Mouse (Mus musculus): ENCODE measurements around the gene Kdm5c. TPM values are rescaled to one million over a fixed set of nuclear protein-coding genes. Genes with fewer than 3 reads are reported as not detected.

Kdm5c gene
- 129 to 153 TPM (median 140 TPM) in 4 replicates for total RNA-seq (2023; ENCODE audit: inconsistent age)

DNA sequence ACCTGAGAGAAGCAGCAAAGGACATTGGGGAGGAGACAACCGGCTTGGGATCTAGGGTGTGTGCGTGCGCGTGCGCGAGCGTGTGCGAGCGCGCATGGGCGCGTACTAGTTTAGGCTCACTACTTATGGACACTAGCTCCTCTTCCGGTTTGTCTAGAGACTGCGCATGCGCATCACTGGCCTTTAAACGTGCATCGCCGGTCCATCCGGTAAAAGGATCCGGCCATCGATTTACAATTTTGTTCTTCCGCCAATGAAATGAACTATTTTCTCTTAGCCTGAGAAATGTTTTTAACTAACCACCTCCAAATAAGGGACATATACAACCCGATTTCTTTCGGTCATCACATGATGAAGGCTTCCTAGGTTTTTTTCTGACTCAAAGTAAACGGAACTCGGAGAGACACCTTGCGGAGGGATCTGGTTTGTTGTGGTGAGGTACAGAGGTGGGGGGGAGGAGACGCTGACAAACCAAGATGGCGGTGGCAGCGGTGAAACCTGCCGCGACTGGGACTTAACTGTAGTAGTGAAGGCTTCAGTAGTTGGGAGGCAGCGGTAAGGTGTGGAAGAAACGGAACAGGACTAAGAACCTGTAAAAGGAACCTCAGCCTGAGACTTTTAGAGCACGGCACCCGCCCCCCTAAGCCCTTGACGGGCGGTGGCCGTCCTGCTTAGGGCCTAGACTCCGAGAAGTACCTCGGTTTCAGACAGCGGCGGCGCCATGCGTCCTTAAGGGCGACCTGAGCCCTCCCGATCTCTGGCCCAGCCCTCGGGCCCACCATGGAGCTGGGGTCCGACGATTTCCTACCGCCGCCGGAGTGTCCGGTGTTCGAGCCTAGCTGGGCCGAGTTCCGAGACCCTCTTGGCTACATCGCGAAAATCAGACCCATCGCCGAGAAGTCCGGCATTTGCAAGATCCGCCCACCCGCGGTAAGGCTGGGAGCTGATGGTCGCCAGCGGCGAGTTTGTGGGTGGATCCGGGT, at the start of gene Kdm5c:
TSS of gene Kdm5c (plus strand) at position 240 of the 983 bp plus-strand sequence.

Other genes with a start within 250 kb of the Kdm5c start
- gene Hsd17b10, start 231.2 kb upstream of the Kdm5c start, total RNA-seq (2023; ENCODE audit: inconsistent age): 33.0 to 37.6 TPM (median 35.0 TPM) in 4 replicates
- gene Ribc1, start 216.7 kb upstream of the Kdm5c start, total RNA-seq (2023; ENCODE audit: inconsistent age): 0.69 to 2.3 TPM (median 1.3 TPM) in 4 replicates
- gene Smc1a, start 216.6 kb upstream of the Kdm5c start, total RNA-seq (2023; ENCODE audit: inconsistent age): 99.3 to 113 TPM (median 104 TPM) in 4 replicates
- 1.4 to 4.3 TPM (median 1.7 TPM) in 4 replicates for gene Iqsec2, start 88.8 kb upstream of the Kdm5c start, total RNA-seq (2023; ENCODE audit: inconsistent age)
- gene Kantr, start 94.5 kb downstream of the Kdm5c start, total RNA-seq (2023; ENCODE audit: inconsistent age): 12.3 to 17.2 TPM (median 12.9 TPM) in 4 replicates
- gene Tspyl2, start 109.4 kb downstream of the Kdm5c start, total RNA-seq (2023; ENCODE audit: inconsistent age): 75.6 to 93.0 TPM (median 90.9 TPM) in 4 replicates
- not detected in 4 replicates for gene Gpr173, start 135.7 kb downstream of the Kdm5c start, total RNA-seq (2023; ENCODE audit: inconsistent age)

All from B cell, adult (primary cell).